Mouse (Mus musculus) limb, embryonic 14.5 days (tissue): ENCODE measurements around the gene Sfrp2. TPM values are rescaled to one million over a fixed set of nuclear protein-coding genes. Genes with fewer than 3 reads are reported as not detected.

ENCODE experiments used
- ATAC-seq: fragments of 200-750 bp; cut with Nextera tagmentation; 2 replicates; pipeline ENCODE4 v1.8.0; 2017; ENCODE audit warnings: low read depth, moderate number of reproducible peaks, moderate TSS enrichment; ENCODE audit not compliant: low FRiP score
- DNase-seq: peaks from one replicate; pipeline ENCODE4 v3.0.0-alpha.2; 2015; ENCODE audit warnings: low spot score
- H3K27ac ChIP-seq: fragments of 300-500 bp; sonication (generic); replicated peaks from 2 replicates; pipeline ENCODE4 v1.5.1; 2014; ENCODE audit warnings: low read depth, mild to moderate bottlenecking, low read length, moderate library complexity, mixed read lengths
- H3K27me3 ChIP-seq: fragments of 300-500 bp; sonication (generic); 2 replicates; pipeline ENCODE4 v1.6.1; 2014; ENCODE audit warnings: low read length, mixed read lengths; ENCODE audit not compliant: control insufficient read depth, insufficient read depth
- H3K36me3 ChIP-seq: fragments of 300-500 bp; sonication (generic); 2 replicates; pipeline ENCODE4 v1.6.1; 2014; ENCODE audit warnings: mild to moderate bottlenecking, low read length, moderate library complexity, mixed read lengths; ENCODE audit not compliant: control insufficient read depth, insufficient read depth
- H3K4me1 ChIP-seq: fragments of 300-500 bp; sonication (generic); 2 replicates; pipeline ENCODE4 v1.6.1; 2014; ENCODE audit warnings: antibody characterized with exemption, low read length, mixed read lengths; ENCODE audit not compliant: control insufficient read depth, insufficient read depth
- H3K4me2 ChIP-seq: fragments of 300-500 bp; sonication (generic); replicated peaks from 2 replicates; pipeline ENCODE4 v1.6.1; 2014; ENCODE audit warnings: low read depth, mild to moderate bottlenecking, low read length, moderate library complexity; ENCODE audit not compliant: severe bottlenecking
- H3K4me3 ChIP-seq: fragments of 300-500 bp; sonication (generic); replicated peaks from 2 replicates; pipeline ENCODE4 v1.5.1; 2014; ENCODE audit warnings: low read length
- H3K9ac ChIP-seq: fragments of 300-500 bp; sonication (generic); 2 replicates; pipeline ENCODE4 v1.6.1; 2014; ENCODE audit warnings: mild to moderate bottlenecking, low read depth, low read length, moderate library complexity; ENCODE audit not compliant: severe bottlenecking
- H3K9me3 ChIP-seq: fragments of 300-500 bp; sonication (generic); 2 replicates; pipeline ENCODE4 v1.6.1; 2016; ENCODE audit warnings: low read length; ENCODE audit not compliant: control insufficient read depth
- POLR2A ChIP-seq: fragments of 200-500 bp; IDR thresholded peaks from 2 replicates; pipeline ENCODE4 v1.8.0; 2012; ENCODE audit warnings: inconsistent platforms, mild to moderate bottlenecking, moderate library complexity, borderline replicate concordance; ENCODE audit not compliant: insufficient read depth, insufficient read length; ENCODE audit errors: extremely low read depth
- WGBS: fragments of 180-500 bp; shearing (Covaris S2); extraction: QIAGEN DNeasy Blood & Tissue Kit; methylation state at CpG from one replicate; pipeline ENCODE4 v1.1.7; 2014; 5-methylcytosine and 5-hydroxymethylcytosine counted together
- polyA plus RNA-seq, 2 experiments: library from polyadenylated mRNA; depleted of rRNA in 1 of 2; stranded (reverse) in 1 of 2; unstranded in 1 of 2; fragments of >200 nt; fragmentation: Nextera tagmentation in 1 of 2; extraction: Ambion mirVana in 1 of 2; gene quantifications; 2 replicates each; pipeline versions ENCODE4 v1.2.1 to v1.2.3; 2012 to 2014

Sfrp2 gene
- polyA plus RNA-seq, 2 experiments = 328 to 446 TPM

DNA sequence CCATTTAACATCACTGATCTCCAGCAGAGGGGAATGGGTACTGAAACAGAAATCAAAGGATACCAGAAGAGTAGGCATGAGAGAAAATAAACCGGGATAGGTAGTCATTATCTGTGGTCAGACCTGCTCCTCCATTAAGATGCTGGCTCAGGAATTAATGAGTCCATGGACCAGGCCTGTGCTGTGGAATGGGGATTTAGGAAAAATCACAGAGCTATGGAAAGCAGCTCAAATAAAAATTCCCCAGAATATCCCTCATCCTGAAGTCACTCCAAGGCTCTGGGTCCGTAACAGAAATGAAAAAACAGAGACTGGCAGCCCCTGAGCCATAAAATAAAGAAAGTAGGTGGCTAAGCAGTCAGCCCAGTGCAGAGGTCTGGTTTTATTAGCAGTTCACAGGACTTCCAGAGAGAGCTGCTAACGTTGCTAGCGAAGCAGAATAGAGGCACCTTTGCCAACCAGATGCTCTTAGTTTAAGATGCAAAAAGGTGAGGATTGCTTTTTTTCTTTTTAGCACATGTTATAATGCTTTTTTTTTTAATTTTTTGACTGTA lies 50.3 kb downstream of the Sfrp2 start:
- peaks cover 32% of the 10 kb centered on the region for H3K4me1 ChIP-seq
- no peak overlapping the region for H3K9ac ChIP-seq
- DNase-seq = peak; percentile 69
- no peaks in the 10 kb centered on the region for H3K9me3 ChIP-seq
- no peak for TF ChIP-seq POLR2A
- no peaks in the 10 kb centered on the region for H3K27me3 ChIP-seq
- H3K4me2 ChIP-seq = no peak overlapping the region
- no peak overlapping the region for H3K4me3 ChIP-seq
- ATAC-seq = peak; percentile 67
- H3K36me3 ChIP-seq = no peaks in the 10 kb centered on the region
- H3K27ac ChIP-seq = 0 out of 2 replicates have a peak overlapping the region, but pooled peaks have one; percentile 5
- WGBS = 25% methylated on average over 4 of the region's 4 CpGs

DNA sequence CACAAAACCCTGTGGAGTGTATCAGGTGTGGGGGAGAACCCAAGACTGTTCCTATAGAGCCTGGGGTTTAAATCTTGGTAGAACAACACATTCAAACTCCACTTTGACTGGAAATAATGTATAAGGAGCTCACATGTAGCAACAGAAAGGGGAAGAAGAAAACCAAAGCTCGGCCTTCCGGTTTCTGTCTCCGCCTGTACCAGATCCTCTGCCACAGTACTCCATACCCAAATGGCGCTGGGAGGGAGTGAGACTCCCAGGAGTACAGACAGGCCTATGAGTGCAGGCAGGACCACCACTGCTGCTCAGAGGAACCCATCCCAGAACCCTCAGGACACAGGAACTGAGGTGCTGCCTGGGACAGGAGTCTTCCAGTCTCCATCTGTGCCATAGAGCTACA lies 57.7 kb downstream of the Sfrp2 start:
- H3K4me1 ChIP-seq = peaks cover 9% of the 10 kb centered on the region
- H3K27me3 ChIP-seq = no peaks in the 10 kb centered on the region
- ATAC-seq (no peak), DNase-seq (no peak)
- no peak overlapping the region for H3K9ac ChIP-seq
- H3K36me3 ChIP-seq = no peaks in the 10 kb centered on the region
- H3K9me3 ChIP-seq = no peaks in the 10 kb centered on the region
- no peak overlapping the region for H3K27ac ChIP-seq
- H3K4me3 ChIP-seq = no peak overlapping the region
- 97% methylated on average over 4 of the region's 4 CpGs for WGBS
- H3K4me2 ChIP-seq = no peak overlapping the region
- TF ChIP-seq POLR2A = no peak

Other genes with a start within 250 kb of the Sfrp2 start
- 5.6 and 6.1 TPM in 2 replicates for gene Tlr2, start 75.4 kb downstream of the Sfrp2 start, polyA plus RNA-seq (2012; rRNA removed)
- gene Tlr2, start 75.4 kb downstream of the Sfrp2 start, polyA plus RNA-seq (2014; fragmentation: Nextera tagmentation; extraction: Ambion mirVana) = 10.3 and 11.3 TPM in 2 replicates